Mouse (Mus musculus) lung, postnatal 0 days (tissue): ENCODE results near the gene Ccdc106. TPM values are rescaled to one million over a fixed set of nuclear protein-coding genes. Genes with fewer than 3 reads are reported as not detected.

ENCODE experiments used
- ATAC-seq: fragments of 200-750 bp; cut with Nextera tagmentation; 2 replicates; pipeline ENCODE4 v1.8.0; 2017; ENCODE audit warnings: moderate library complexity
- DNase-seq: peaks from one replicate; pipeline ENCODE4 v3.0.0-alpha.2; 2016; ENCODE audit warnings: low spot score
- H3K27ac ChIP-seq: fragments of 300-500 bp; sonication (generic); 2 replicates; pipeline ENCODE4 v1.5.1; 2014; ENCODE audit warnings: antibody characterized with exemption, mild to moderate bottlenecking, low read length, mixed read lengths
- H3K27me3 ChIP-seq: fragments of 300-500 bp; sonication (generic); replicated peaks from 2 replicates; pipeline ENCODE4 v1.6.1; 2014; ENCODE audit warnings: low read length, mixed read lengths; ENCODE audit not compliant: insufficient read depth
- H3K36me3 ChIP-seq: fragments of 300-500 bp; sonication (generic); 2 replicates; pipeline ENCODE4 v1.6.1; 2014; ENCODE audit warnings: low read length, mixed read lengths; ENCODE audit not compliant: insufficient read depth
- H3K4me1 ChIP-seq: fragments of 300-500 bp; sonication (generic); 2 replicates; pipeline ENCODE4 v1.6.1; 2014; ENCODE audit warnings: antibody characterized with exemption, low read depth, low read length, mixed read lengths; ENCODE audit not compliant: insufficient read depth
- H3K4me2 ChIP-seq: fragments of 300-500 bp; sonication (generic); replicated peaks from 2 replicates; pipeline ENCODE4 v1.6.1; 2014; ENCODE audit warnings: low read depth, mild to moderate bottlenecking, low read length, moderate library complexity, mixed read lengths
- H3K4me3 ChIP-seq: fragments of 300-500 bp; sonication (generic); 2 replicates; pipeline ENCODE4 v1.5.1; 2014; ENCODE audit warnings: low read depth, low read length
- H3K9ac ChIP-seq: fragments of 300-500 bp; sonication (generic); replicated peaks from 2 replicates; pipeline ENCODE4 v1.6.1; 2014; ENCODE audit warnings: low read depth, mild to moderate bottlenecking
- H3K9me3 ChIP-seq: fragments of 300-500 bp; sonication (generic); 2 replicates; pipeline ENCODE4 v1.6.1; 2016; ENCODE audit warnings: low read length, mixed read lengths
- CTCF ChIP-seq: IDR thresholded peaks from 2 replicates; pipeline ENCODE4 v1.5.1; 2016; ENCODE audit warnings: antibody characterized with exemption, mild to moderate bottlenecking
- EP300 ChIP-seq: IDR thresholded peaks from 2 replicates; pipeline ENCODE4 v1.6.1; 2016; ENCODE audit warnings: antibody characterized with exemption, mild to moderate bottlenecking, control low read depth
- WGBS: fragments of 180-500 bp; shearing (Covaris S2); extraction: QIAGEN DNeasy Blood & Tissue Kit; methylation state at CpG from one replicate; pipeline ENCODE4 v1.1.7; 2014; 5-methylcytosine and 5-hydroxymethylcytosine counted together
- polyA plus RNA-seq: library from polyadenylated mRNA; unstranded; fragments of >200 nt; fragmentation: Nextera tagmentation; extraction: Ambion mirVana; gene quantifications from 2 replicates; pipeline ENCODE4 v1.2.1, GENCODE M21; 2015

The Ccdc106 gene
- polyA plus RNA-seq, 1 experiment from 2014 or later, result 0.42 TPM

- Histone ChIP-seq H3K9ac (no peak overlapping the region), H3K27me3 (peaks cover 39% of the 10 kb centered on the region), H3K4me1 (peaks cover 11% of the 10 kb centered on the region; the same call in 1 of the 2 replicates), H3K36me3 (no peaks in the 10 kb centered on the region), H3K4me2 (no peak overlapping the region), H3K27ac (no peak overlapping the region), H3K9me3 (no peaks in the 10 kb centered on the region), H3K4me3 (no peak overlapping the region)
- ATAC-seq (no peak), DNase-seq (no peak)
- WGBS, result 87% methylated on average over 12 of the region's 12 CpGs
- TF ChIP-seq CTCF (no peak), EP300 (no peak)
These were observed 39.1 kb downstream of the Ccdc106 start for GRCm38 (mm10) chr7:5059421-5059820.

DNA sequence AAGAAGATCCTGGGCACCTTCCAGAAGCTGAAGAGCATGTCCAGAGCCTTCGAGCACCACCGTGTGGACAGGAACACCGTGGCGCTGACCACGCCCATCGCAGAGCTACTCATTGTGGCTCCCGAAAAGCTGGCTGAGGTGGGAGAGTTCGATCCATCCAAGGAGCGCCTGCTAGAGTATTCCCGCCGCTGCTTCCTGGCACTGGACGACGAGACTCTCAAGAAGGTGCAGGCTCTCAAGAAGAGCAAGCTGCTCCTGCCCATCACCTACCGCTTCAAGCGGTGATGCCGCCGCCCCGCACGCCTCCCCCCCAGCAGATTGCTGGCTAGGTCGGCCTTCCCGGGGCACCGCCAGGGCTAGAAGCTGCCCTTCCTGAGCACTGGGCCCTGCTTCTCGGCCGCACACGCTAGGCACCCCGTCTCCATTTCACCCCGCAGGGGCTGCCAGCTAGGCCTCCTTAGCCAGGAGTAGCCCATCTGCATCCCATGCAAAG, 39.9 kb downstream of the Ccdc106 start:
- H3K27ac ChIP-seq, result peak overlapping the region; percentile 100
- WGBS, result 1% methylated on average over 27 of the region's 27 CpGs
- peak overlapping the region; percentile 76 for H3K4me3 ChIP-seq
- ATAC-seq, result no peak
- H3K4me1 ChIP-seq, result peaks cover 11% of the 10 kb centered on the region; the same call in 1 of the 2 replicates
- peak overlapping the region; percentile 91 for H3K4me2 ChIP-seq
- H3K9ac ChIP-seq, result peak overlapping the region; percentile 96
- no peaks in the 10 kb centered on the region for H3K9me3 ChIP-seq
- H3K36me3 ChIP-seq, result no peaks in the 10 kb centered on the region
- DNase-seq, result peak; percentile 90
- H3K27me3 ChIP-seq, result peaks cover 30% of the 10 kb centered on the region
- no peak for TF ChIP-seq EP300
- TF ChIP-seq CTCF, result peak; percentile 85

DNA sequence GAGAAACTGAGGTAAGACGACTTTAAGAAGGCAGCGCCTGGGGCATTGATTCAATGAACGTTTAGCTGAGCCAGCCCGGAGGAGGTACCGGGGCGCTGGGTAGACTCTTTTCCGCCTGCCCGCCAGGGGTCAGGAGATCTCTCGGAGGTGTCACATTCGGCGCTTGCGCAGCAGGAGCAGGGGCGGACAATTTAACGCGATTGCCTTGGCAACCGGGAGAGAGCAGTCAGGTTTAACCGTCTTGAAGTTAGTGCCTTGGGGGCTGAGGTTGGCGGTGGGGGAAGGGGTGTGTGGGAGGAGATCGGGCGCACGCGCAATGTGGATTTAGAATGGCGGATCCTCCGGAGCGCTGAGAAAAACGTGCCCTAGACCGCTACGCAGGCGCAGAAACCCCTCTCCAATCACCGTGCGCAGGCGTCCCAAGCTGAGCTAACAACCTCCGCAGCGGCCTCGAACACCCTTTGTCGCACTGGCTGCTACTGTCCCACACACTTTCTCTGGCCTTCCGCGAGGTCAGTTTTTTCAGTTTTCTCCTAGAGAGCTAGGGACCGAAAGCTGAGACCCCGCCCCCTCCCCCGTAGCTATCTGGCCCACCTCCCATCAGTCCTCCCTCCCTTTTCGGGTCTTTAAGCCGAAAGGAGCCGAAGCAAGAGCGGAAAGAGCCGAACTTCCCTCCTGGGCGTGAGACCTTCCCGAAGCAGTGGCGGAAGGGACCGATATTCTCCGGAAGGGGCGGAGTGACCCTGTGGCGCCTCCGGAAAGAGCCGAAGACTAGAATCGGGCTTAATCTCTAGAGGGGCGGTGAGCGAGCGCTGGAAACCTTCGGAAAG, 40.8 kb downstream of the Ccdc106 start:
- Histone ChIP-seq H3K36me3 (no peaks in the 10 kb centered on the region), H3K9me3 (no peaks in the 10 kb centered on the region), H3K4me1 (peaks cover 11% of the 10 kb centered on the region; the same call in 1 of the 2 replicates), H3K27ac (peak overlapping the region; percentile 100), H3K27me3 (peaks cover 22% of the 10 kb centered on the region), H3K9ac (peak overlapping the region; percentile 96), H3K4me3 (peak overlapping the region; percentile 76), H3K4me2 (peak overlapping the region; percentile 91)
- DNase-seq (peak; percentile 99), ATAC-seq (peak; percentile 93)
- WGBS, result under 1% methylated on average over 60 of the region's 60 CpGs
- TF ChIP-seq CTCF (peak; percentile 76), EP300 (0 out of 2 replicates have a peak, but pooled peaks have one; percentile 37)

DNA sequence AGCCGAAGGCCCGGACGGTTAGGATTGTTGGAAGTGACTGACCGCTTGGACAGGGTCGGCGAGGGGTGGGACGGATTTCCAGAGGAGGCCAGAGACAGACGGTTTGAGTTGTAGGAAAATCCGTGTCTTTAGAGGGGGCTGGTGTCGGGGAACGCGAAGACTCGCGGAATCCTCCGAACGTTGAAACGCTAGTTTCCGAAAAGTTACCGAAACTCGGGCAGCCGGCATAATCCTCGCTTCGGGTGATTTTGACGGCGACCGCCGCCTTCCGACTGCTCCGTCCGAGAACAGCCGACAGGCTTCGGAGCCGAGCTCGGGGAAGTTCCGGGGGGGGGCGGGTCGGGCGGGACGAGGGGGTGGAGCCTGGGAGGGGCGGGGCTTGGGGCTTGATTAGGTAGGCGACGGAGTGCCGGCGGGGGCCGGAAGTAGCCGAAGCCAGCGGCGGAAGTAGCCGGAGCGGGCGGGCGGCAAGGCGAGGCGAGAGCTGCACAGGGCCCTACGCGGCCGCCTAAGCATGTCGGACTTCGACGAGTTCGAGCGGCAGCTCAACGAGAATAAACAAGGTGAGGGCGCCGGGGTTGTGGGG, 41.5 kb downstream of the Ccdc106 start, which contains the start of gene U2af2:
TSS of gene U2af2 (plus strand) at position 370 of the 586 bp plus-strand sequence.
- Histone ChIP-seq H3K4me3 (peak within 1 kb of the TSS; percentile 76), H3K4me1 (peaks cover 11% of the 10 kb centered on the region; the same call in 1 of the 2 replicates), H3K9ac (peak within 1 kb of the TSS; percentile 96), H3K27me3 (peaks cover 15% of the 10 kb centered on the region), H3K4me2 (peak within 1 kb of the TSS; percentile 91), H3K9me3 (no peaks in the 10 kb centered on the region), H3K27ac (peak within 1 kb of the TSS; percentile 100), H3K36me3 (no peaks in the 10 kb centered on the region)
- WGBS, result under 1% methylated on average over 36 of the region's 65 CpGs
- no peak for TF ChIP-seq EP300
- no peak; the same call in 1 of the 2 replicates for TF ChIP-seq CTCF
- peak; percentile 84 for ATAC-seq
- DNase-seq, result peak; percentile 97

DNA sequence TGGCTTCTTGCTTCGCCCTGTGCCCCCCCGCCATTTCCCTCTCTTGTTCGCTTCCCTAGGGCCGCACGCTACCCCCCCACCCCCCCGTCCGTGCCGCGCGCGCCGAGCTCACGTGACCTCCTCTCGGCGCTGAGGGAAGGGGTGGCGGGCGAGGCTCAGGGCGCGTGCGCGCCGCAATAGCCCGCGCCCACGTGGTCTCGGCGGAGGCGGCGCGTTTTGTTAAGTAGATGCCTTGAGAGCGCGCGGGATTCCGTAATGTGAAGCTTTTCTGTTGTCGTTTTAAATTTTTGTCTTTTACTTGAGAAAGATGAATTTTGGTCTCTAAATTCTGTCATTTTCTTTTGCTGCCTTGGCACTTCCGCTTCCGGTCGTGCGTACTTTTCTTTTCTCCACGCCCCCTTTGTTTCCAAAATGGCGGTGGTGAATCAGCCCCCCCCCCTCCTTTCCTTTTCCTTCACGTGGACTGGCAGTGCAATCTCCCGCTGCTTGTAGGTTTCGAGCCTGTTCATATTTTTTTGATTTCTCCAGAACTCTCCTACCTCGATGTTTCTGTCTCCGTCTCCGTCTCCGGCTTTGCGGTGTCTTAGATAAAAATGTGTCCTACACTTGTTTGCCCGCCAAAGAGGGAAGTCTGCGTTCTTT, 42.1 kb downstream of the Ccdc106 start:
- peak; percentile 93 for DNase-seq

More for the DNA sequence above, 42.1 kb downstream of the Ccdc106 start:
- TF ChIP-seq CTCF (no peak), EP300 (0 out of 2 replicates have a peak, but pooled peaks have one; percentile 11)
- peaks cover 9% of the 10 kb centered on the region for H3K27me3 ChIP-seq
- H3K36me3 ChIP-seq, result no peaks in the 10 kb centered on the region
- H3K27ac ChIP-seq, result peak overlapping the region; percentile 100
- H3K4me1 ChIP-seq, result peaks cover 11% of the 10 kb centered on the region; the same call in 1 of the 2 replicates
- H3K9ac ChIP-seq, result peak overlapping the region; percentile 96
- peak overlapping the region; percentile 91 for H3K4me2 ChIP-seq
- no peaks in the 10 kb centered on the region for H3K9me3 ChIP-seq
- WGBS, result 4% methylated on average over 40 of the region's 51 CpGs
- ATAC-seq, result peak; percentile 54
- peak overlapping the region; percentile 76 for H3K4me3 ChIP-seq
